ENCODE assay signal across 8 mouse cellular contexts in the genomic region with DNA sequence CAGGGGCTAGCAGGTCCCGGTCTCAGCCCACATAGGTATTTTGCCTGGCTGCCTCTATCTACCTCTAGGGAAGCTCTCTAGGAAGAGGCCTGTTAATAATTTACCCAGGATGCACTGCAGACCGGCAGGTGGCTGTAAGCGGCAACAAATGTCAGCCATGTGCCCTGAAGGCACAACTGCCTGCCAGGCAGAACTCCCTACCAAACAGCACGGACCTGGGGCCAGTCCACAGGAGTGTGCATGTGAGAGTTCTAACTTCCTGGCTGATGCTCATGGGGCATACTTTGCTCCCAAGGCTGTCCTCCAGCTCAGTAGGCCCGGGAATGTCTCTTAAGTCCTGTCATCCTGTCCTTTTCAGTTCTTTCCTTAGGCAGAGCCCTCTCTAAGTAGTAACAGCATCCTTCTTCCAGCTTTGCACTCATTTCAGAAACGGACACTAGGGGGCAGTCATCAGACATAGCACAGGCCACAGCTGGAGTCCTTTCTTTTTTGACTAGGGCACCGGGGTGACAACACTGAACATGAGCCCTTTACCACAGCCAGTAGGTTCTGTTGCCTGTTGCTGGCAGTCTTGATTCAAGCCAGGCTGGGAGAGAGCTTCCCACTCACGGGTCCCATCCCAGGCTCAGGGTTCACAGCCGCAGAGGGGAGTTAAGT.
DNase-seq lines count a peak whose midpoint lies in the region; ATAC-seq and TF ChIP-seq lines count a peak whose summit lies in the region.

No protein-coding gene starts in this region.

- peak; percentile 31; the same call in 1 of the 2 replicates for ATAC-seq in midbrain, postnatal 0 days (ENCODE audit: low FRiP score)

- 34% methylated on average over 9 of the region's 9 CpGs for WGBS in midbrain, postnatal 0 days

- H3K4me2 ChIP-seq in midbrain, postnatal 0 days (ENCODE audit: low read depth, low read length, poor library complexity, severe bottlenecking), result no peak overlapping the region

- no peaks in the 10 kb centered on the region for H3K9me3 ChIP-seq in midbrain, postnatal 0 days (ENCODE audit: low read length)

- no peaks in the 10 kb centered on the region for H3K36me3 ChIP-seq in midbrain, postnatal 0 days (ENCODE audit: insufficient read depth, low read length)

- no peak overlapping the region for H3K9ac ChIP-seq in midbrain, postnatal 0 days (replicated peaks; ENCODE audit: low read length, poor library complexity, severe bottlenecking)

- peak; percentile 60 for DNase-seq in urinary bladder, adult 18-20 months (ENCODE audit: low spot score in 2 of 2)
- no peak for DNase-seq in urinary bladder, postnatal 10 days (ENCODE audit: low spot score)
- DNase-seq in embryo, embryonic 10 days (ENCODE audit: low spot score), result peak; percentile 92
- peak; percentile 54 to 75 for DNase-seq in gastrocnemius, postnatal 4 days (ENCODE audit: low spot score in 2 of 2)
- DNase-seq in kidney, adult 18-20 months, result peak; percentile 74
- DNase-seq in left cerebral cortex, postnatal 4 days, result peak; percentile 67
- DNase-seq in midbrain, postnatal 0 days (ENCODE audit: low spot score), result peak; percentile 88
- peak; percentile 12 to 60 for DNase-seq in spleen, postnatal 14 days (ENCODE audit: low spot score in 2 of 2)

- no peak overlapping the region for H3K27ac ChIP-seq in midbrain, postnatal 0 days (ENCODE audit: low read depth, low read length)

- no peak overlapping the region for H3K4me3 ChIP-seq in midbrain, postnatal 0 days (ENCODE audit: low read depth, low read length)

- no peaks in the 10 kb centered on the region for H3K4me1 ChIP-seq in midbrain, postnatal 0 days (ENCODE audit: insufficient read depth, low read length)

- peak; percentile 97 for TF ChIP-seq CTCF in midbrain, postnatal 0 days (IDR thresholded peaks at IDR 0.05)

- intact Hi-C loops in left cerebral cortex, postnatal 4 days (cut with DNase I), result loop anchor here (2.0 kb wide), 1 partner anchor 265 kb away; no protein-coding TSS in a partner anchor

- H3K27me3 ChIP-seq in midbrain, postnatal 0 days (ENCODE audit: insufficient read depth, low read length), result no peaks in the 10 kb centered on the region
